Mouse (Mus musculus) fibroblast of lung, adult 2 months (primary cell): ENCODE results near the gene Arl4c.

Experiments used
- DNase-seq: peaks from one replicate; pipeline ENCODE4 v3.0.0-alpha.2; 2011; ENCODE audit warnings: low read depth

Arl4c gene

DNA sequence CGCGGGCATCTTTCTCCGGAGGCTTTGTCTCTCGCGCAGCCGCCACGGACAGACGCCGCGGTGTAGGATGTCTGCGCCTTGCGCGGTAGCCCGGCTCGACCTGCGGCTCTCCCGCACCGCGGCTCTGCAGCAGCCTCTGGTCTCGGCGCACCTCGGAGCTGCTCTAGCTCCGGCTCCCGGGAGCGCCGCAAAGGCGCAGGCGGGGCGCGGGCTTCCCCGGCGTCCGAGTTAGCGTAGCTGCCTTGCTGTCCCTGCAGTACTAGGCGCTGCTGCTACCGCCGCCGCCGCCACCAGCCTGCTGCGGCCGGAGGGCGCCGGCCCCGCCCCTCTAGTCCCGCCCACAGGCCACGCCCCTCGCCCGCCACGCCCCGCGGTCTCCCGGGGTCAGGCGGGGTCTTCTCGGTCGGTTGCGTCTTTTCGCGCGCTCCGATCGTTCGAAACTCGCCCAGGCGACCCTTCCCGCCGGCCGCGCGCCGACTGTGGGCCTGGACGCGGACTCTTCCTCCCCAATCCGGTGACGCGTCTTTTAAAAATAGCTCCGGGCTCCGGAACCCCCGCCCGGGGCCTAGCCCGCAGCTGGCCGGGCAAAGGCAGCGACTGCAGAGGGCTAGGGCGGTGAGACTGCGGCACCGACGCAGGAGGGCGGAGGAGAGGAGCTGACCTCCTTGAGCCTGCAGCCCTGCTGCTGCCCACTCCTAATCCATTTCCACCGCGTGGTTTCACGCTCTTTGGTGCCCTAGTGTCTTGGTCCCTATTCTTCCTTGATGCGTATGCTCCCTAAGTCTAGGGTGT, at the start of gene Arl4c:
Arl4c (minus strand) TSS at position 352 of the 792 bp plus-strand sequence.
- DNase-seq: no peak

DNA sequence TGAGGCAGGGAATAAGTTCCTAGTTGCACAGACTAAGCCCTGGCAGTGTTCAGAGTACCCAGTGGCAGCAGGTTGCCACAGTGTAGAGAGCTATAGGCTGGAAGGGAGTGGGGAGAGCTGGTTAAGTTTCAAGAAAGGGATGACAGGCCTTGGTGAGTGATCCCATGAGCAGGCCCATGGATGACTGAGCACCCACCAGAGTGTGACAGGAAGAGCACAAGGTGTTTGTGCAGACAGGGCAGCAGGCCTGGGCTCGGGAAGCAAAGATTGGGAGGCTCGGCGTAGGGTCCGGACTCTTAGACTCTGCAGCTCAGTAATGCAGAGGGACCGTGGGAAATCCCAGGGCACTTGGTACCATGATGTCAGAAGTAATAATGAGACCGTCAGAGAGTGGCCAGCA, 49.3 kb upstream of the Arl4c start:
- no peak for DNase-seq

DNA sequence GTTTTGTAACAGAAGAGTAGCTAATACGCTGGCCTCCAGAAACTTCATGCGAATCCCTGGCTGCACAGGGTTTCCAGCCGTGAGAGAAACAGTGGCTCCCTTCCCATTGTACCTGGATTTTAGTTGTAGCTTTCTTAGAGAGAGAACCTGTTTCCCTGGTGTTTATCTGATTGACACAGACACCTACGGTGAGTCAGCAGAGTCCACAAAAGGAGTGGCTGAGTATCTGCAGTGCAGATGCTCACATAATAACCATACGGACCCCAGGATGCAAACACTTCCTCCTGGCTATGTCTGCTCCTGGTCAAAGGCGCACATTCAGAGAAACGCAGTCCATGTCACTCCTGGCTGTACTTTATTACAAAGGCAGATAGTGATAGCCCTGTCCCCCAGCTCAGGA, 48.6 kb upstream of the Arl4c start:
- no peak for DNase-seq

DNA sequence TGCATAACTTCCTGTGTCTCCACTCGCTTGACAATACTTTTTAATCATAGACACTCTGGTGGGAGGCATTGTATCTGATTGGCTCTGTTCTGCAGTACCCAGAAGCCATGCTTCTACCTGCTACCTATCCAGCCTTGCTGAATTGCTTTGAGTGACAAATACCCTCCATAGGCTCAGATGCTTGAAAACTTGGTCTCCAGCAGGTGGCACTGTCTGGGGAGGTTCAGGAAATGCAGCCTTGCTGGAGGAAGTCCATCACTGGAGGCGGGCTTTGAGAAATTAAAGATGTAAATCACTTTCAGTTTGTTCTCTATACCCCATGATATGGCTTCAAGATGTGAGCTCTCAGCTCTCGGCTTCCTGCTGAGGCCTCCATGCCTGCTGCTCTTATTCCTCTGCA, 48.1 kb upstream of the Arl4c start:
- DNase-seq: peak; percentile 50

DNA sequence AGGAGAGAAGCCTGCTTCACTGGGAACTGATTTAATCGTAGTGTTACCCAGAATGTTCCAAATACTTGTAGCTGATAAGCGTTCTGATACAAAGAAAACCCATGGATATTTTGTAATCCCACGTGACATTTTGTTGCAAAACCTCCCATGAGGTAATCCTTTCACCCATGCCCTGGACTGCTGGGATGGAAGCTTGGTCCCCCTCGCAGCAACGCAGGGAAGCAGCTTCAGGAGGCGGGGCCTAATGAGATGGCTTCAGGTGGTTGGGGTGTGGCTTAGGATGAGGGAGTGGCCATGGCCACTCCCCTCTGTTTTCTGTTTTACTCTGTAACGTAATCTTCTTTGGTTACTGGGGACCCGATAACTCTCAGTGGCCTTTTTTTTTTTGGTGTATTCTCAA, 47.1 kb upstream of the Arl4c start:
- no peak for DNase-seq

DNA sequence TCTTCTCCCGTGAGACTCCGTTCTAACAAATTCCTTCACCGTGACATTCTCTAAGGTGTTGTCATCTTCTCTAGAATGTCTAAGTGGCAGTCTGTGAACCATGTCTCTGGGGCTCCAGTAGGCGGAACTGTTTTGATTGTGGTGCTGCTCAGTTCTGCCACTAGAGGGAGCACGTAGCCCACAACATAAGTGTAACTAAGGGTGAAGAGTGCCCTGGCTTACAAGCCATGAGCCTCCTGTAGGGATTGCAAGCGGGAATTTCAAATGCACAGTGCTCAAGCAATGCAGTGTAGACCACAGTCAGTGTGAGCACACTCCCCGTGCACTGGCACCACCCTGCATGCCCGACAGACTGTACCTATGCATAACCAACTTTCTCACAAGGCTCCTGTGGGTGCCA, 43.2 kb upstream of the Arl4c start:
- DNase-seq: peak; percentile 70

DNA sequence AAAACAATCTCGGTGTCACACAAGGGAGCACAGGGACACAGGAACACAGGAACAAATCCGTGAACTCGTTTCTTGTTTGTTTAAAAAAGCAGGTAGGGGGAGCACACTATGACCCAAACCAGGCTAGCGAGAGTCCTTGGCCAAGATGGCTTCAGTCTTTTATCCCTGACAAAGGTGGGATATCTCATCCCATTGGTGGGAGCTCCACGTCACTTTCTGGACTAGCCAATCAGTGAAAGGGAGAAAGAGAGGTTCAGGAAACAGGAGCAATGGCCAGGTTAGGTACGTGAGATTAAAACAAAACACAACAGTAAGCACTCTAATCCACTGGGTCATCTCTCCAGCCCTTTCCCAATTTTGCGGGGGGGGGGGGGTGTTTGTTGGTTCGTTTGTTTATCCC, 42.2 kb upstream of the Arl4c start:
- no peak for DNase-seq

DNA sequence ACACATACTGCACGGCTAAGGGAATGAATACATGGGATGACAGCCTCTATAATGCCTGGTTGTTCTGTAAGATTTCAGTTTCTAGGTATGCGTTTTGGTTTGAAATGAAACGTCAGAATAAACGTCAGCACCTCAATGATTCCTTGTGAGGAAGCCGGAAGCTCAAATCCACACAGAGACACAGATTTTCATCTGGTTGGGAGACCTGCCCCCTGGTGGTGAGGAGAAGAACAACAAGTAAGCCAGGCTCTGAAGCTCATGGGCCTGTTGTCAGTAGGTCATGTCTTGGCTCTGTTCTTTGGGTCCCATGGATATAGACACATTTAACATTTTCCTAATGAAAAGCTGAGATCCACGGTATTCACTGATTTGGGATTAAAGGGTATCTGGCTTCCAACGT, 40.4 kb upstream of the Arl4c start:
- no peak for DNase-seq

DNA sequence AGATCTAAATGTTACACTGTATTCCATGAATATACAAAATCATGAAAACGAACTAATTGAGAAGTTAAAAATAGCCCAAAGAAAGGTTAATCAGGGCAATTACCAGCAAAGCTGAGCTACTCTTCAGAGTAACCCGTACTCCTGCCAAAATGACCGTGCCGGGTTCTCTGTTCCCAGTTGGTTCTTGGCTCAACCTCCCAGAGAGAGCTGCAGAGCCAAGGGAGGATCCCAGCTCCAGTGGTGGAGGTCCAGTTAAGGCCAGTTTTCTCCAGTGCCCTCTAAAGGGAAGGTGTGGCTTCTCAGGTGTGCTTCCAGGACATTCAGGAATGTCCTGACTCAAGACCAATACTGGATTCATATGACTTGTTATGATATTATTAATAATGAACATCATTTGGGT, 37.5 kb upstream of the Arl4c start:
- DNase-seq: no peak

DNA sequence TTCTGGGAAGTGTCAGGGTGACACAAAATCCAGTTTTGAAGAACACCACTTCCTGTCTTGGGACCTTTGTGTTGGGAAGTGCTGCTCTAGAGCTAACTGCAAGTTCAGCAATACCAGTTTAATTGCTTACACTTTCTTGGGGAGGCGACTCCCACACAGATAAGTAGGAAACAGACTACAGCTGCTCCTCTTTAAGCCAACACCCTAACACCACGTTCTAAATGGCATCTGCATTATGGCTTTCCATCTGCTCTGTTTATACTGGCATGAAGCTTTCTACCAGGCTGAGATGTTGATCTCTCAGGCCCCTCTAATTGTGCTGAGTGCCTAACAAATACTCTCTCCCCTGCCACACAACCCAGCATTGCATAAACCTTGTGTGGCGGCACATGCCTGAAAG, 36.9 kb upstream of the Arl4c start:
- no peak for DNase-seq

DNA sequence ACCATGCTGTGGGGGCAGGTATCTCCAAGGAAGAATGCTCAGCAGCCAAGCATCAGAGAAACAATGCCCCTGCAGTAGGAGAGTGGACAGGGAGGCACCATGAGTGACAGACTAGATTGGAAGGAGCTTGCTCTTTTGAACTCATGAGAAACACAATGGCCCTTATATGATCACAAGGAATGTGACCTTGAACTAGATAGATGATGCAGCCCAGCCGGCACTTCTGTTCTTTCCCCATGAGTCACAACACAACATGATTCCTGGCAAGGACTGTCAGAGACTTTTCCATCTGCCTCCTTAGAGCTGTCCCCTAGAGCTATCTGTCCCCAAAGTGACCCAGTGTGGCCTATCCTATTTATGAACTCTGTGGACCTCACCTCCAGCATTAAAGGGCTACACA, 27.5 kb upstream of the Arl4c start:
- no peak for DNase-seq

DNA sequence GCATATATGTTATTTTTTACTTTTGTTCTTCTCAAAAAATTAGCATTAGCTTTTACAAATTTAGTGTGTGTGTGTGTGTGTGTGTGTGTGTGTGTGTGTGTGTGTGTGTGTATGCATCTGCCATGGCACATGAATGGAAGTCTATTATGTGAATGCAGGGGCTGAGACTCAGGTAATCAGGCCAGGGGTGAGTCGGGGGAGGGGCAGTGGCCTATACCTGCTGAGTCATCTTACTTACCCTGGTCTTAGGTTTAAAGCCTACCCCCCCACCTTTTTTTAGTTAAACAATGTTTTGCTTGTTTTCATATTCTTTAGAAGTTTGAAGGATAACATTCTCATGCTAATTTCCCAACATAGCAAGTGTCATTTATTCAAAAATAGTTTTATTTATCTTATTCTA, 25.3 kb upstream of the Arl4c start:
- DNase-seq: no peak

DNA sequence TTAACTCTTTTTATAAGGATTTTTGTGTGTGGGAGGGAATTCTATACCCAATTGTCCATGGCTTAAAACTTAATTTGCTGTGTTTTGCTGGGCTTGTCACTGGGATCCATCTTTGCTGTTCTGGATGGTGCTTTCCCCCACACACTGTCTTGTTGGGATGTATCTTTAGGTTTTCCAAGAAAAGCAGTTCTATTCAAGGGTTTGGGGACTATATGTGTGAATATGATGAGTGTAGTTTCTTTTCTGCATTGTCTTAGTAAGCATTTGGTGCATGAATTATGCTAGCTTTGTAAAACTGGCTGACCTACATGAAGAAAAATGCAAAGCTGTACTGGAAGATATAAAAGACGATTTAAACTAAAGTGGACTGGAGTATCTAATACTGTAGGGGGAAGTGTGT, 23.7 kb upstream of the Arl4c start:
- no peak for DNase-seq

DNA sequence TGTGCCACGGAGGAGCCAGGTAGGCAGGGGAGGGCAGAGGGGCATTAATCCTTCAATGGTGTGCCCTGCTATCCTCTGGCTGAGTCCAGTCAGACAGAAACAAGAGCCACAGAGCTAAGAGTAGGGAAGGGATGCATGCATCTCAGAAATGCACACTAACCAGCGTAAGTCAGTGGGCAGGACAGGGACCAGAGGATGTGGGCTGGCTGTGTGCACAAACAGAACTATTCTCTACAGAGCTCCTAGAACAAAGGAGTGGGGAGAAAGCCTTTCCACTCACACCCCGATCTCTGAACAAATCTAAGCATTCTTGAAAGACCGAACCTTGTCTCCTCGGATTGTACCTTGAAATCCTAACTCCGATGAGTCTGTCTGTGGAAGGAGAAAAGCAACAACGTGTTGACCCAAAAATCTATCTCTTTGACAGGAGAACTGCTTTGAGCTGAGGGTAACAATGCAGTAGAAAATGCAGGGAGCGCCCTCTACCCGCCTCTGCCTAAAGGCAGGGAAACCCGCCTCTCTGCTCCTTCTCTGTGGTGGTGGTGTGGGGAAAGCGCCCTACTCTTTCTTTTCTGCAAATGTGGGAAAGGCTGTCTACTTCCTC, 18.7 kb upstream of the Arl4c start:
- no peak for DNase-seq

DNA sequence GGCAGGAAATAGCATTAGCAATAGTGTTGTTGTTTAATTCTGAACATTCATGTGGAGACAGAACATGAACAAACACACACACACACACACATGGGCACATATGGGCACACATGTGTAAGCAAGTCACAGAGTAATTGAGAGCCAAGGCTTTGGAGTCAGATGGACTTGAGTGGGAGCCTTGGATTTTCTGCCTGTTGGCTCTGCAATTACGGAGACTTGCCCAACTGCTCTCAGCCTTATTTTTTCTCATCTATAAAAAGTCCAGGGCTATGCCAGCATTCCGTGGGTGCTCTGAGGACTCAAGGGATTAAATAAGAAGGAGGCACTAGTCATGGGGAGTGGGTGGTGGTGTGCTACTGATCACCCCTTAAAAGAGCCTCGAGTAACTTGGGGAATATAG, 16.5 kb upstream of the Arl4c start:
- no peak for DNase-seq

DNA sequence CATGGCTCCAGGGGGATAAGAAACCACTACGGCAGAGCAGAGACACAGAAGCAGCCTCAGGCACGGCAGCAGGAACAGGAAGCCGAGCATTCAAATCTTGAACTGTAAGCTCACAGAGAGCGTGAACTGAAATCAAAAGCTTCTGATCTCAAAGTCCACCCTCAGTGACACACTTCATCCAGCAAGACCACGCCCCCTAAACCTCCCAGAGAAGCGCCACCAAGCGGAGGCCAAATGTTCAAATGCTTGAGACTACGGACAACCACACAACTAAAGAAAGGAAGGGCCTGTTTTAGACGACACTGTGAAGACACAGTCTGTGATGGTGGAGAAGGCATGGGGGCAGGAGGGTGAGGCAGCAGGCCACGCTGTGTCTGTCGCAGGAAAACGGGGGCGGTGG, 15.7 kb upstream of the Arl4c start:
- no peak for DNase-seq

DNA sequence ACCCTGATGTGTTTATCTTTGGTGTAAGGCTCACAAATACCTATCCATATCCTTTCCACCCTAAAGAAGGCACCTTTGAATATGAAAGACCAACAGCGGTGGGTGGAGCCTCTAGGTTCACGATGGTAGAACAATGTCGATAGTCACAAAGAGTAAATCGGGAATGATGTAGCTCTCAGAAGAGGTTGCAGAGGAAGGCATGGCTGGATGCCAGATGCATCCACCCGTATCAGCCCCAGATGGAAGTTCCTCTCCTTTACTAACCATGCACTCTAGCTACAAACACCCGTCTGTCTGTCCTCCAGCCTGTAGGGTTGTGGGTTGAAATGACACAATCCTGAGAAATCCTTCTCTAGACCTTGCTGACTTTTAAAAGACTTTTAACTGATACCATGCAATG, 10.0 kb upstream of the Arl4c start:
- no peak for DNase-seq

DNA sequence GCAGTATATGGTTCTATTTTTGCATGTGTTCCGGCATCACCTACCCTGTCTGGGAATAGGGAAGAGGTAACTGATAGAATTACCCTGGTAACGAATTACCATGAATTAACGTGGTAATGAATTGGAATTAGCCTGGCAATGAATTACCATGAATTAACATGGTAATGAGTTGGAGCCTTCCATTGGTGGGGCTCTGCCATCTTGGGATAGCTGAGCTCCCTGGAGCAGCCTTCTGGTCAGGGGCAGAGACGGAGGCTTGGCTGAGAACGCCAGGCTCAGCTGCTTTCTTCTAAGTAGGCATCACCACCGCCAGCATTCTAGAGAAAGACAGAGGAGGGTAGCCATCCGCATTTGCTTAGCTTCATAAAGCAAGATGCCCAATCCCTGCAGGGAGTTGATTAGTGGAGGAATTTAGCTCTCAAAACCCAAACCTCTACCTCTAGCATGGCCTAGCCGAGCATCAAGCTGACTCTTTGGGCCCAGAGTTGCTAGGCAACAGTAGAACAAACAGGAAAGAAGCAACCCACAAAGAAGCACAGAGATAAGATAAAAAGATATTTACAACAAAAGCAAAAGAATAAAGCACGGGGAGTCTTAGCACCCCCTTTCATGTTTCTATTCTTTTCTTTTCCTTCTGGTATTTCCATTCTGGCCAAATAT, 6.8 kb upstream of the Arl4c start:
- DNase-seq: no peak

DNA sequence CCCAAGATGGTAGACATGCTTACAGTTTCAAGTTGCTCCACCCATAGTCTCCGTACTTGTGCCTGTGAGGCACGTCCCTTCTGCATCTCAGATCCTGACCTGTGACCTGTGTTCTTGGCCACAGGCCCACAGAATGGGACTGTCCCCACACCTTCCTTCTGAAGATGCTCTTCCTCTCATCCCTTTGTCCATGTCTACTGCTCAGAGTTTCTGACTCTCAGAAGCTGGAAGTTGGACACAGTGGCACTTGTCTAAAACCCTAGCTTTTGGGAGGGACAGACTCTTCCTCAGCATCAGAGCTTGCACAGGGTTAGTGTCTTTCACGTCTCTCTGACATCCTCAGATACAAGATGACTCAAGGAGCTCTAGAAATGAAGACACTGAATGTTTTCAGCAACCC, 6.2 kb upstream of the Arl4c start:
- DNase-seq: no peak

DNA sequence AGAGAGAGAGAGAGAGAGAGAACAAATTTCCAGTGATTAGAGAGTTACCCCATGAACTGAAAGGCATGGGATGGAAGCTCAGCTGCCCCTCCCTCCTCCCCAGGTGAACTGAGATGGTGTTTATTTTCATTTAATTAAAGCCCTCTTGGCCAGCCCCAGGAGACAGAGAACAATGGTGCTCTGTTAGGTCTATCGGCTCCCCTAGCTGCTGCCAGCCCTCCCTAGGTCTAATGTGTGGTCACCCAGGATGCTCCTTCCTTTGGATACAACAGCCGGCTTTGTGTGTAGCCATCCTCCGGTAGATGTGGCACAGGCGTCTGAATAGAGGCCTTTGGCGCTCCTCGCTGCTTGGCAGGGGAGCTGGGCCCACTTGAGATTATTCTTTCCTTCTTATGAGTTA, 5.5 kb upstream of the Arl4c start:
- no peak for DNase-seq

DNA sequence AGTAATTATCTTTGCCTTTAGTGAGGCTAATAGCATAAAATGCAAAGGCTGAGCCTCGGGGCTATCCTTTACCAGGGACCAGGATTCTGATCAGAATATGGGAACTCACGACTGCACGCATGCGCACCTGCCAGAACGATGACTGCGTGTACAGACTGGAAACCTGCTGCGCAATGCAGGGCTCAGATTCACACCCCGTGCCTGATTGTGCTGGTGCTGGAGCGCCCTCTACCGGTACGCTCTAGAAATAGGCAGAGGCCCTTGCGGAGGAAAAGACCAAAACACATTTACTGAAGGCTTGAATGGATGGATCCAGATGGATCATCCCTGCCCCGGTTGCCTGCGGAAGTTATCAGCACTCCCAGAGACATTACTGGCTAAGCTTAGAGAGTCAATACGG, 3.8 kb upstream of the Arl4c start:
- DNase-seq: peak; percentile 88

DNA sequence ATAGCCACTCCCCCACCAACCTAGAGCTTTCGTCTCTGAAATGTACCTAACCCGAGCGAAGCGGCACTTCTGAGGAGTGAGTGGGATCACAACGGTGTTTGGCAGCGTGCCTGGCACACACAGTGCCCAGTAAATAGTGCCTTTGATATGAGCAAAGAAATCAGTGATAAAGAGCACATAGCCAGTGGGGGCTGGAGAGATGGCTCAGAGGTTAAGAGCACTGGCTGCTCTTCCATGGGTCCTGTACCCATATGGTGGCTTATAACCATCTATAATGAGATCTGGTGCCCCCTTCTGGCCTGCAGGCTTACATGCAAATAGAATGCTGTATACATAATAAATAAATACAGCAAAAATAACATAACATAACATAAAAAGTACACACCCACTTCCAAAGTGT, 3.0 kb upstream of the Arl4c start:
- no peak for DNase-seq
